Mouse (Mus musculus): ENCODE results near the gene Zcchc8. TPM values are rescaled to one million over a fixed set of nuclear protein-coding genes. Genes with fewer than 3 reads are reported as not detected.

The Zcchc8 gene
- 10 to 100 TPM; 79.8 to 90.8 TPM for polyA plus RNA-seq (2017; shearing (Covaris generic))

DNA sequence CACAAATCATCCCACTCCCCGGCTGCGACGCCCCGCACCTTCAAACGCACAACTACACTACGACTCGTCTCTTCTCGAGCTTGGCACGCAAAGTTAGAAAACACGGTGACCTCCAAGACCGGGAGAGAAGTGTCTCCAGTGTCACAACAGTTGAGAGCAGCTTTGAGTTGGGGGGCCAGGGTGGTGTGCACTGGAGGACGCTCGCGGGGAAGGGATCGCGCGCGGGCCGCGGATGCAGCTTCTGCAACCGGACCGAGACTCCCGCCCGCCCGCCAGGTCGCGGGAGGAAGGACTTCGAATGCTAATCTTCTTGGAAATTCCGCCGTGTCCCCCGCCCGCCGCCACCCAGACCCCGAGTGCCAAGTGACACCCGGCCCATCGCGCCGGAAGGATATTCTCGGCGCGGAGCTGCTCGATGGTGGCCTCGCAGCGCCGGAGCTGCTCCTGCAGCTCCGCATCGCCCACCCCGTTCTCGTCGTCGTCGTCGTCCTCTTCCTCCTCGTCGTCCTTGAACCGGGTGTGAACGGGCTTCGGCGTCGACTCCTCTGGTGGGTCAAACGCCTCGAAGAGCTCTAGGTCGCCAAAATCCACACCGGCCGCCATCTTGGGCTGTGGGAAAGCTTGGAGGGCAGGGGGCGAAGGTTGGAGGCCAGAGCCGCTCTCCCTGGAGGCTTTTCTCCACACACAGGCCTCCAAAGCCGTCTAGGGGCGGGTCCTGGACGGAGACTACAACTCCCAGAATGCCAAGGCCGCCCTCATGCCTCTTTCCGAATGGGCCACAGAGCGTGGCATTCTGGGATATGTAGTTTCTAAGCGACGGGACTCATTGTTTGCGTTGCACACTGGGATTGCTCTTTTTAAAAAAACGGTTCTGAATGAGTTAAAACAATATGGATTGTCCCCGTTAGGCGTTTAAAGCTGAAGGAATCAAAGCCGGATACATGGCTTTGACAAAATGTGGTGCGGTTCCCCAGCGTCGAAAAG lies at the start of gene Zcchc8:
Gene Zcchc8, minus strand, starts transcription at position 773 of the 984 bp plus-strand sequence.

DNA sequence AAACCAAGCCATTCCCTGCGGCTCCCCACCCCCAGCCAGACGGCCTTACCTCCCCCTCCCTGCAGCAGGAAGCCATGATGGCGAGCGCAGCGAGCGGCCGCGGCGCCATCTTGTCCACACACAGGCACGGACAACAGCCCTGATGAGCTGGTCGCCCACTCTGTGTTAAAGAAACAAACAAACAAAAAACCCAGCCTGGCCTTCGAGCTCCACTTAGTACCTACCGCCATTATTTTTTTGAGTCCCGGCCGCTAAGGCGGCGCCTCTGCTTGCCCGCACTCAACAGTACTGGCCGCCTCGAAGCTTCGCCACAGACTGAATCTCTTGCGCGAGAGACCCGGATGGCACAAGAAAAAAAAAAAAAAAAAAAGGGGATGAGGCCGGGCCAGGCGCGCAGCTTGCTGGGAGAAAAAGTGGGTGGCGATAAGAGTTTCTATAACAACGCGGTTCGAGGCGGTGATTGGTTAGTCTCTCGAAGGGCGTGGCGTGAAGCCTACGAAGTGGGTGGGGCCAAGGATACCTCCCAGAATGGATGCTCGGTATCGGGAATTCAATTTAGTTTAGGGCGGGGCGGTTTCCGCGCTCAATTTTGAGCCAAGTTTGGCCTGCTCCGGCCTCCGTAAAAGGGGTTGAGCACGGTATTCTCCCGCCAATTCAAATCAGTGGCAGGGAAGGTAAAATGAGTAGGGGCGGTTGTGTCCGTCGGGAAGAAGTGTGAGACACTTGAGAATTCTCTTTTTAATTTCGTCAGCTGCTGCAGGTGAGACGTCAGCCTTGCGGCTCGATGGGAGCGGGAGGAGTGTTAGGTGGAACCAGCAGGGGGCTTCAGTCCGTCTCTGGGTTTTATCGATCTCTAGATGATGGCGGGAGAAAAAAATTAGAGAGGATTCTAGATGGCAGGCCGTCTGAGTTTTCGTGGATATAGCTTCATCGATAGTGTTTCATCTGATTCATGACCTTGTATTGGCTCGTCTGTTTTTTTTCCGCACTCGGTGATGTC lies 28.5 kb upstream of the Zcchc8 start, which contains the start of the genes Rsrc2 and Kntc1:
Gene Rsrc2, minus strand, starts transcription at position 350 of the 1,000 bp plus-strand sequence.
Gene Kntc1, plus strand, starts transcription at position 652 of the 1,000 bp plus-strand sequence.

DNA sequence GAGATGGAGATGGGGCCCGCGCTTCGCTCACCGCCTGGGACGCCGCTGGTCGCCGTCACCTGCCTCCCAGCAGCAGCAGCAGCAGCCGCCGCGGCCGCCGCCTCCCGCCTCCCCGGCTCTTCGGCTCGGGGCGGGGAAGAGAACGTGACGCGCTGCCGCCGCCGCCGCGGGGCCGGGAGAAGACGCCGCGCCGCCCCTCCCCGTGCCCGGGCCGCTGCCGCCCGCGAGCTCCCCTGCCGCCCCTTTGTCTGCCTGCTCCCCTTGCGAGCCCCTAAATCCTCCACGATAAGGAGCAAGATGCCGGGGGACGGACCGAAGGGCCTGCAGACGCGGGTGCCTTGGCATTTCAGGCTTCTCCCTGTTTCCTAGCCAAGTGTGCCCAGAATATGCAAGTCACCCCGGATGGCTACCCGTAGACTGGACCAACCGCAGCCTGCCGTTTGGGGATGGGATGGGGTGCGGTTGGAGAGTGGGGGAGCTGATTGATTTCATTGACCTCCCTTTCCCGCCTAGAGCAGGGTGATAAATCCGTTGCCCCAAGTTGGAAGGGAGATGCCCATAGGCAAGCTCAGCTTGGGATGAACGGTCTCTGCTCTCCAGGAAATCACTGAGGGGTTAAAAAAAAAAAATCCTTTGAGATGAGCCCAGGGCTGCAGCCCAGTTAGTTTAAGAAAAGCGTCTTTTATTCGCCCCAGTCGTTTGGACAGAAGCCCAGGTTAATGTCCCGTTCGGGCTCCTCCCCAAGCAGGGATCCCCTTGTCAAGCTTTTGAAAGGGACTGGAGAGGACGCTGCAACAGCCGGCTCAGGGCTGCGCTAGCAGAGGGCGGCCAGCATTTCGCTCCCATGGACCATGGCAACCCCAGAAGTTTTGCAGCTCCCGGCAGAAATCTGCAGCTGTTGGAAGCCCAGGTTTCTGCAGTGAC lies 36.4 kb downstream of the Zcchc8 start, which contains the start of gene Clip1:
Gene Clip1, minus strand, starts transcription at position 398 of the 924 bp plus-strand sequence.

Other genes with a start within 250 kb of the Zcchc8 start
- gene Lrrc43, start 231.8 kb downstream of the Zcchc8 start, polyA plus RNA-seq (2017; shearing (Covaris generic)) = not detected
- under 1 TPM in 1 of 2 experiments, not detected in 1; 0.47 TPM for gene Il31, start 231.6 kb downstream of the Zcchc8 start, polyA plus RNA-seq (2017; shearing (Covaris generic))
- gene B3gnt4, start 210.6 kb downstream of the Zcchc8 start, polyA plus RNA-seq (2017; shearing (Covaris generic)) = under 1 TPM; 0.33 to 0.48 TPM
- 10 to 100 TPM; 96.3 to 97.7 TPM for gene Diablo, start 196.9 kb downstream of the Zcchc8 start, polyA plus RNA-seq (2017; shearing (Covaris generic))
- under 1 TPM in 1 of 2 experiments, not detected in 1; 0.82 TPM for gene Gm49027, start 195.6 kb downstream of the Zcchc8 start, polyA plus RNA-seq (2017; shearing (Covaris generic))
- gene Vps33a, start 148.1 kb downstream of the Zcchc8 start, polyA plus RNA-seq (2017; shearing (Covaris generic)) = 10 to 100 TPM; 38.7 to 50.8 TPM
- 10 to 100 TPM; 70.5 to 77.7 TPM for gene Clip1, start 36.5 kb downstream of the Zcchc8 start, polyA plus RNA-seq (2017; shearing (Covaris generic))
- 100 to 1,000 TPM; 145 to 165 TPM for gene Rsrc2, start 28.3 kb upstream of the Zcchc8 start, polyA plus RNA-seq (2017; shearing (Covaris generic))
- 1 to 10 TPM; 2.6 to 6.2 TPM for gene Kntc1, start 28.6 kb upstream of the Zcchc8 start, polyA plus RNA-seq (2017; shearing (Covaris generic))
- gene Hcar2, start 144.4 kb upstream of the Zcchc8 start, polyA plus RNA-seq (2017; shearing (Covaris generic)) = under 1 TPM; 0.13 to 0.41 TPM
- gene Hcar1, start 158.9 kb upstream of the Zcchc8 start, polyA plus RNA-seq (2017; shearing (Covaris generic)) = not detected
- gene Denr, start 186.1 kb upstream of the Zcchc8 start, polyA plus RNA-seq (2017; shearing (Covaris generic)) = 100 to 1,000 TPM; 108 to 111 TPM
- gene Gm43518, start 206.3 kb upstream of the Zcchc8 start, polyA plus RNA-seq (2017; shearing (Covaris generic)) = 1 to 10 TPM; 2.4 to 6.0 TPM
- 1 to 10 TPM; 2.2 to 3.4 TPM for gene Ccdc62, start 209.6 kb upstream of the Zcchc8 start, polyA plus RNA-seq (2017; shearing (Covaris generic))